Mouse (Mus musculus): Measurements from ENCODE around the gene Jph2. TPM values are rescaled to one million over a fixed set of nuclear protein-coding genes. Genes with fewer than 3 reads are reported as not detected.

Jph2 gene
- polyA plus RNA-seq, 1 experiment, result not detected

DNA sequence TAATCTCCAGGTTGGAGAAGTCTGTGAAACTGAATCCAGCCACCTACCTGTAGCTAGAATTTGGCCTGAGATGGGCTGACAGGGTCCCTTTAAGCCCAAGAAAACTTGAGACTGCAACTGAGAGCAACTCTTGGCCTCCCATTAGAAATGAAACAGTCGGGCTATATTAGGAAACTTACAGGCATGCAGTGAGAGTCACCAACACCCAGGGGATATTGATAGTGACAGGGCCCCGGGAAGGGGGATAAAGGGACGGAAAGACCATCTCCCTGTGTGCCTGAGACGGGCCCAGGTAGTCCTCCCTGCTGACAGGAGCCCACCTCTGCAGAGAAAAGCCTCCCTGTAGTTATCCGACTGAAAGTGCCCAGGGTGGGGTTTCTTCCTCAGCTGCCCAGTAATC is 18.4 kb downstream of the Jph2 start:
- 82% methylated on average over 5 of the region's 5 CpGs for WGBS
- TF ChIP-seq POLR2A (IDR thresholded peaks at IDR 0.05; ENCODE audit: insufficient read depth, low read depth, low read length) (no peak), CTCF (IDR thresholded peaks at IDR 0.05; ENCODE audit: insufficient read depth, low read depth, low read length) (no peak)
- Histone ChIP-seq H3K27ac (ENCODE audit: insufficient read depth, low read depth, low read length) (no peak overlapping the region), H3K4me3 (ENCODE audit: insufficient read depth, low read depth, low read length) (no peak overlapping the region), H3K4me1 (ENCODE audit: control insufficient read depth, insufficient read depth, low read length) (no peaks in the 10 kb centered on the region)

DNA sequence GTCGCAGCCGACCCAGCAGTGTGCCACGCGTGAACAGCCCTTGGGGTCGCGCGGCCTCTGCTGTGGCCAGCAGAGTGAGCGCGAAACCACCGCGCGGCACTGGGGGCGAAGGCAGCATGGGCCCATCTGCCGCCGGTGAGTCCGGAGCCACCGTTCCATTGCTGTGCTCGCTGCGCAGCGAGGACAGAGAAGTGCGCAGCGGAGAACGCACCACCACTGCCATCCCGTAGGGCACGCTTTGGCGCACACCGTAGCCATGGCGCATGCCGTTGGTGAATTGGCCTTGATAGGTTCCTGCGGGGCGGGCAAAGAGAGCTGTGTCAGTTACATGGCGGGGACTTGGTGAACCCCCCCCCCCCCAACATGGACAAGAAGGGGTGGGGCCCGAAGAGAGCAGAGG is 21.7 kb downstream of the Jph2 start:
- H3K4me3 ChIP-seq (ENCODE audit: insufficient read depth, low read depth, low read length), result no peak overlapping the region
- TF ChIP-seq POLR2A (IDR thresholded peaks at IDR 0.05; ENCODE audit: insufficient read depth, low read depth, low read length) (no peak), CTCF (IDR thresholded peaks at IDR 0.05; ENCODE audit: insufficient read depth, low read depth, low read length) (no peak)
- H3K4me1 ChIP-seq (ENCODE audit: control insufficient read depth, insufficient read depth, low read length), result no peaks in the 10 kb centered on the region
- no peak overlapping the region for H3K27ac ChIP-seq (ENCODE audit: insufficient read depth, low read depth, low read length)
- 48% methylated on average over 33 of the region's 33 CpGs for WGBS

DNA sequence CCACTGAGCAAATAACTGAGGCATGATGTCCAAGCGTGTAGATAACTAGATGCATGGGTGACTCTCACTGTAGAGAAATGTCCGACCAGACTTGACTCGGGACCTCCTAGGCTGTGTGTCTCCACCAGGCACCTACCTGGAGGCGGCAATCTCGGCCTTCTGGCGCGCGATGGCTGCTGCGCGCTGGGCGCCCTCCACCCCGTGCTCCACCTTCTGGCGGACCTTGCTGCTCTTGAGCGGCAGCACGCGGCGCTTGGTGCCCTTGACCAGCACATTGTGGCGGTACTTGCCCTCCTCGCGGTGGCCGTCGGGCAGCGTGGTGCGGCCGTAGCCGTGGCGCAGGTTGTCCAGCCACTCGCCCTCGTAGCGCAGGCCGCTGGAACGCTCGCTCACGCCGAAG is 22.3 kb downstream of the Jph2 start:
- WGBS, result 33% methylated on average over 35 of the region's 35 CpGs
- no peaks in the 10 kb centered on the region for H3K4me1 ChIP-seq (ENCODE audit: control insufficient read depth, insufficient read depth, low read length)
- TF ChIP-seq CTCF (IDR thresholded peaks at IDR 0.05; ENCODE audit: insufficient read depth, low read depth, low read length) (no peak), POLR2A (IDR thresholded peaks at IDR 0.05; ENCODE audit: insufficient read depth, low read depth, low read length) (no peak)
- H3K27ac ChIP-seq (ENCODE audit: insufficient read depth, low read depth, low read length), result no peak overlapping the region
- no peak overlapping the region for H3K4me3 ChIP-seq (ENCODE audit: insufficient read depth, low read depth, low read length)

DNA sequence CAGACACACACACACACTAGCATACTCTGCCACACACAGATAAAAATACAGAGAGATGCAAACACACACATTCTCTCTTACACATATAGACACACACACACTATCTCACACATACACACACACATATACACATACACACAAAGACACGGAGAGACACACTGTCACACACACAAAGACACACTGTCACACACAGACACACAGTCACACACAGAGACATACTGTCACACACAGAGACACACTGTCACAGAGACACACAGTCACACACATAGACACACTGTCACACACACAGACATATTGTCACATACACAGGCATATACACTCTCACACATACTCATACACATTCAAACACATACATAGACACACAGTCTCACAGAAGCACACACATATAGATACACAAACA is 25.2 kb downstream of the Jph2 start:
- no peaks in the 10 kb centered on the region for H3K4me1 ChIP-seq (ENCODE audit: control insufficient read depth, insufficient read depth, low read length)
- no peak overlapping the region for H3K4me3 ChIP-seq (ENCODE audit: insufficient read depth, low read depth, low read length)
- TF ChIP-seq CTCF (IDR thresholded peaks at IDR 0.05; ENCODE audit: insufficient read depth, low read depth, low read length), result no peak
- TF ChIP-seq POLR2A (IDR thresholded peaks at IDR 0.05; ENCODE audit: insufficient read depth, low read depth, low read length), result no peak
- 97% methylated on average over 1 of the region's 1 CpGs for WGBS
- H3K27ac ChIP-seq (ENCODE audit: insufficient read depth, low read depth, low read length), result no peak overlapping the region

DNA sequence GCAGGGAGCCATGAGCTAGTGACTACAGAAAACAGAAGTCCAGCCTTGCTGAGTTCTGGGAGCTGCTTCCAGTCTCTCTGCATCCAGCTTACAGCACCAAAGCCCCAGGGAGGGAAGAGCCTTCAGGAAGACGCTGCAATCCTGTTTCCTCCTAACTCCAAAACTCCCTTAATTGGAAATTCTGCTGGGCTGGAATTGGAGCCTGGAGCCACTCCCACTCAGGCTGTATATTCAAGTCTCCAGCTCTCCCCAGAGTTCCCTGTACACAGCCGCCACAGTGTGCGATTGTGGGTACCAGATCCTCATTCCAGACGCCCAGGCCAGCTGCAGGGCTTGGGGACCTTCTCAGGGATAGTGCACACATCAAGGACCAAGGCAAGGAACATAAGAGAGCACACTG is 27.6 kb downstream of the Jph2 start:
- no peak overlapping the region for H3K27ac ChIP-seq (ENCODE audit: insufficient read depth, low read depth, low read length)
- no peak overlapping the region for H3K4me3 ChIP-seq (ENCODE audit: insufficient read depth, low read depth, low read length)
- 55% methylated on average over 4 of the region's 4 CpGs for WGBS
- H3K4me1 ChIP-seq (ENCODE audit: control insufficient read depth, insufficient read depth, low read length), result no peaks in the 10 kb centered on the region
- no peak for TF ChIP-seq POLR2A (IDR thresholded peaks at IDR 0.05; ENCODE audit: insufficient read depth, low read depth, low read length)
- no peak for TF ChIP-seq CTCF (IDR thresholded peaks at IDR 0.05; ENCODE audit: insufficient read depth, low read depth, low read length)

DNA sequence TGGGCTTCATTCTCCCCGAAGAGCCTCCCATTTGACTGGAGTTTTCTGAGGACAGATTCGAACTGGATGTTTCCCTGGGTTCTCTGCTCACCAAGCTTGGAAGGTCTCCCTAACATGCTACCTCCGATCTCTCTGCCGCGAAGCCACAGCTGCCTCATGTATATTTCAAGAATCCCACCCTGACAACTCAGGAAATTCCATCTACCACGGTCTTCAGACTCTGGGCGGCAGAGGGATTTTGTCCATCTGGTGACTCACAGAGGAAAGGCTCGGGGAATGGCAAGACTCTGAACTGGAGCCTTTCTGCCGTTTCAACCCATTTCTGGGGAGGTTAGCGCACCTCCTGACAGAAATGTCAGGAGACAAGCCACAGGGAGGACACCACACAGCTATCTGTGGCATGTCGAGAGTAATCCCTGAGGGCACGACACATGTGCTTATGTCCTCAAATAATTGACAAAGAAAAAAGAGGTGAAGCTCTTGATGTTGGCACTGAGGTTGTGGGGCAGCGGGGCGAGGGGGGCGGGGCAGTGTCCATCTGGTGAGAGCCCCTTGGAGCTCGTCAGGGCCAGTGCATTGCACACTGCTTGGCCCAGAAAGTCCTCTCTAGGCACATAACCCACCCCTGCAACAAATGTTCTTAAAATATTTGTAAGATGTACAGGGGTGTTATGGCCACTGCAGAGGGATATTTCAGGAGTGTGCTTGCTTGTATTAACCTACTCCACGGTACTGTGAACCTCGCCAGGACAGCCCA is 32.8 kb downstream of the Jph2 start:
- no peak overlapping the region for H3K4me3 ChIP-seq (ENCODE audit: insufficient read depth, low read depth, low read length)
- no peak overlapping the region for H3K27ac ChIP-seq (ENCODE audit: insufficient read depth, low read depth, low read length)
- 80% methylated on average over 18 of the region's 18 CpGs for WGBS
- H3K4me1 ChIP-seq (ENCODE audit: control insufficient read depth, insufficient read depth, low read length), result no peaks in the 10 kb centered on the region
- TF ChIP-seq POLR2A (IDR thresholded peaks at IDR 0.05; ENCODE audit: insufficient read depth, low read depth, low read length) (no peak), CTCF (IDR thresholded peaks at IDR 0.05; ENCODE audit: insufficient read depth, low read depth, low read length) (no peak)

DNA sequence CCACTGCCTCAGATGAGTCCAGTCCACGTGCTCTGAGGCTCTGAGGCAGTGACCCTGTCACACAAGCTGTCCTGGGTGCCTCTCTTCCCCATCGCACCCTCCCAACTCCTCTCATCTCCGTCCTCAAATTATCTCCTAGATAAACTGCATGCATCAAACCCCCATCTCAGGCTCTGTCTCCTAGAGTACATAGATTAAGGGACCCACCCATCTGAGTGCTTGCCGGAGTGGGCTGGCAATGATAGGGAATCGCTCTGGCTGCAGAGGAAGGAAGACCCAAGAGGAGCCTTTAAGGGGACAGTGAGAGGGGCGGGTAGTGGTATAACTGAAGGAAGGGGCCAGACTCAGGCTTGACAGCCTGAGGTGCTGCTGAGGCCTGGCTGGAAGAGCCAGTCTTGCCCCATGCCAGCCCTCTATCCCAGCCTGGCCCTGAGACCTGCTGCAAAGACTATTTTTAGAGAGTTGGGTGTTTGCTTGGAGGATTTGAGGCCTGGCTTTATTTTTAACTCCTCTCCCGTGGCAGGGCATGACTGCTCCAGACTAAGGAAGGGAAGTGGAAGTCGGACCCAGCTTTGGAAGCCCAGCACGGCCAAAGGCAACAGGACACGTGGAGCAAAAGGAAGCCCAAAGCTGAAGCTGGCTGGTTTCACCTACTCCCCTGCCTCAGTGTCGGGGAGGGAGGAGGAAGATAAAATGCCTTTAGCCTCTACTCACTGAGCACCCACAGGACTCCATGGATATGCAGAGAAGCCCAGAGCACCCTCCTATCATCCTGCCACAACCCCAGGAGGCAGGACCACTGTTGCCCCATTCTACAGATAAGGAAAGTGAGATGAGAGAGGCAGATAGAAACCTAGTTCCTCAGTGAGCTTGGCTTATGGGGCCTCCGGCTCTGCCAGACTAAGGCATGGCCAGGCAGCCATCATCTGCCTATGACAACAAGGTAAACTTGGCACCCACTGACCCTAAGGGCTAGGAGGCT is 34.6 kb downstream of the Jph2 start:
- Histone ChIP-seq H3K27ac (ENCODE audit: insufficient read depth, low read depth, low read length) (no peak overlapping the region), H3K4me3 (ENCODE audit: insufficient read depth, low read depth, low read length) (no peak overlapping the region), H3K4me1 (ENCODE audit: control insufficient read depth, insufficient read depth, low read length) (no peaks in the 10 kb centered on the region)
- TF ChIP-seq CTCF (IDR thresholded peaks at IDR 0.05; ENCODE audit: insufficient read depth, low read depth, low read length) (no peak), POLR2A (IDR thresholded peaks at IDR 0.05; ENCODE audit: insufficient read depth, low read depth, low read length) (no peak)
- WGBS, result 76% methylated on average over 12 of the region's 12 CpGs

DNA sequence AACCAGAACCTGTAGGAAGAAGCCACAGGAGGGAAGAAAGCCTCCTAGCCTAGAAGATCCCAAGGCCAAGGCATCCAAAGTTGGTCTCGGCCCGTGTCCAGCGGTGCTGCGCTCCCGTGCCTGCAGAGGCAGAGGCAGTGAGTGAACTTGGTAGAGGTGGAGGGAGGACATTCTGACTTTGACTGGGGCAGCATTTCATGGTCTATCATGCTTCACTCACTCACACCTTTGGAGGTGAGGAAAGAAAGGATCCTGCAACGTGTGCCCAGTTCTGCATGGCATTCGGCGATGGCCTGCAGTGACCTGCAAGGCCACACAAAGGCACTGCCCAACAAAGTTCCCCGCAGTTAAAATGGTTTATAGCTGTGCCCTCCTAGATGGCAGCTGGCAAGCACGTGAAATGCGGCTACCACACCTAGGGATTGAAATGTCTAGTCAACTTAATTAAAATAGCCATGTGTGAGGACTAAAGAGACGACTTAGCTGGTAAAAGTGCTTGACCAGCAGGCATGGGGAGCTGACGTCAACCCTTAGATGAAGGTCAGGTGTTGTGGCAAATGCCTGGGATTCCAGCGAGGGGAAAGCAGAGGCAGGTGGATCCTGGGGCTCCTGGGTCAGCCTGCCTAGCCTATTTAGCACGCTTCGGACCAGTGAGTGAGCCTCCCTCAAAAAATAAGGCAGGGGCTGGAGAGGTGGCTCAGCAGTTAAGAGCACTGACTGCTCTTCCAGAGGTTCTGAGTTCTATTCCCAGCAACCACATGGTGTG is 36.8 kb downstream of the Jph2 start:
- H3K4me1 ChIP-seq (ENCODE audit: control insufficient read depth, insufficient read depth, low read length), result no peaks in the 10 kb centered on the region
- no peak overlapping the region for H3K27ac ChIP-seq (ENCODE audit: insufficient read depth, low read depth, low read length)
- H3K4me3 ChIP-seq (ENCODE audit: insufficient read depth, low read depth, low read length), result no peak overlapping the region
- TF ChIP-seq POLR2A (IDR thresholded peaks at IDR 0.05; ENCODE audit: insufficient read depth, low read depth, low read length), result no peak
- TF ChIP-seq CTCF (IDR thresholded peaks at IDR 0.05; ENCODE audit: insufficient read depth, low read depth, low read length), result no peak
- WGBS, result 88% methylated on average over 16 of the region's 16 CpGs
